Mouse (Mus musculus) right cerebral cortex, adult 18-20 months (tissue): ENCODE data around the gene Clnk.
"Not testable (repeated sequence)": the region's sequence is repeated elsewhere in the genome, so short reads cannot be mapped to it uniquely, and the experiment has no call there.

ENCODE experiments used
- DNase-seq: peaks from one replicate; pipeline ENCODE4 v3.0.0; 2022; ENCODE audit warnings: mixed read lengths

The Clnk gene

GRCm38 (mm10) chr5:38876622-38877021, at the start of gene Clnk:
Gene Clnk, minus strand, starts transcription at chr5:38876812.
- DNase-seq: no peak

- no peak for DNase-seq
Measured at GRCm38 (mm10) chr5:38905271-38905670, 28.7 kb upstream of the Clnk start.

GRCm38 (mm10) chr5:38904528-38905044, 28.0 kb upstream of the Clnk start:
- no peak for DNase-seq

- no peak for DNase-seq
Measured at GRCm38 (mm10) chr5:38902889-38903288, 26.3 kb upstream of the Clnk start.

GRCm38 (mm10) chr5:38899051-38899450, 22.4 kb upstream of the Clnk start:
- peak; percentile 19 for DNase-seq

GRCm38 (mm10) chr5:38888646-38889045, 12.0 kb upstream of the Clnk start:
- DNase-seq: peak; percentile 31

GRCm38 (mm10) chr5:38886623-38887275, 10.1 kb upstream of the Clnk start:
- no peak for DNase-seq

GRCm38 (mm10) chr5:38882635-38883034, 6.0 kb upstream of the Clnk start:
- not testable (repeated sequence) for DNase-seq

GRCm38 (mm10) chr5:38881728-38882620, 5.4 kb upstream of the Clnk start:
- DNase-seq: peak; percentile 16

- no peak for DNase-seq
Measured at GRCm38 (mm10) chr5:38881416-38881727, 4.8 kb upstream of the Clnk start.

- DNase-seq: peak; percentile 38
Measured at GRCm38 (mm10) chr5:38879989-38880706, 3.5 kb upstream of the Clnk start.

GRCm38 (mm10) chr5:38875403-38875802, 1.2 kb downstream of the Clnk start:
- no peak for DNase-seq

- no peak for DNase-seq
Measured at GRCm38 (mm10) chr5:38874931-38875330, 1.7 kb downstream of the Clnk start.

- no peak for DNase-seq
Measured at GRCm38 (mm10) chr5:38872906-38873305, 3.7 kb downstream of the Clnk start.

GRCm38 (mm10) chr5:38871591-38871990, 5.0 kb downstream of the Clnk start:
- DNase-seq: peak; percentile 73

- DNase-seq: no peak
Measured at GRCm38 (mm10) chr5:38870485-38870884, 6.1 kb downstream of the Clnk start.

- peak; percentile 28 for DNase-seq
Measured at GRCm38 (mm10) chr5:38869976-38870375, 6.6 kb downstream of the Clnk start.

GRCm38 (mm10) chr5:38864624-38865023, 12.0 kb downstream of the Clnk start:
- no peak for DNase-seq

GRCm38 (mm10) chr5:38863029-38863428, 13.6 kb downstream of the Clnk start:
- DNase-seq: no peak

GRCm38 (mm10) chr5:38862288-38862985, 14.2 kb downstream of the Clnk start:
- DNase-seq: no peak

GRCm38 (mm10) chr5:38858015-38858721, 18.4 kb downstream of the Clnk start:
- no peak for DNase-seq

GRCm38 (mm10) chr5:38857591-38857990, 19.0 kb downstream of the Clnk start:
- no peak for DNase-seq
